Mouse (Mus musculus): ENCODE data around the gene Pip5k1b.
A peak's percentile ranks its signal among the peaks of the same experiment; 100 is the strongest.

Pip5k1b gene

DNA sequence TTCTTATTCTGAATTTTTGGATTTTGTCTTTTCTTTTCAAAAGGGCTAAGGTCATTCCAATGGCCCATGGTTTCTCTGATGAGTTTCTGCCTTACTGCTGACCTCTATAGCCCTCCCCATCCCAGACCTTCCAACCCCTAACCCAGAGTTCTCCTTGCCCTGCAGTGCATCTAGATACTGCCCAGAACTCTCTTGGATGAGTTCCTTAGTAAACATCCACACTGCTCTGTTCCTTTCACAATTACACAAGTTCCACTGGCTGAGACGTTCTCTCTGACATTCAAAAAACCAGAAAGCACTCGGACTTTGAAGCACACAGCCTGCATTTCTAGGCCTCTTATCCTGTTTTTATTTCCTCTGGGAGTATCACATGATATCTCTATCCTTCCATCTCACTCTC is 74.8 kb downstream of the Pip5k1b start:
- Histone ChIP-seq H3K4me3 (replicated peaks; ENCODE audit: low read length) (no peak overlapping the region), H3K9me3 (ENCODE audit: low read length) (no peaks in the 10 kb centered on the region), H3K36me3 (ENCODE audit: insufficient read depth, low read length) (peaks cover 4% of the 10 kb centered on the region; the same call in 1 of the 2 replicates), H3K27me3 (ENCODE audit: insufficient read depth, low read length) (no peaks in the 10 kb centered on the region), H3K4me1 (replicated peaks; ENCODE audit: low read depth, low read length) (peaks cover 23% of the 10 kb centered on the region)
- no peak for TF ChIP-seq POU5F1 (IDR thresholded peaks at IDR 0.05; ENCODE audit: borderline replicate concordance, low read length)
- TF ChIP-seq CTCF (conservative IDR thresholded peaks at IDR 0.05; ENCODE audit: low read length) = no peak
- TF ChIP-seq NANOG (IDR thresholded peaks at IDR 0.05; ENCODE audit: borderline replicate concordance, low read length) = no peak

GRCm38 (mm10) chr19:24476929-24477882 is 78.5 kb downstream of the Pip5k1b start, which contains the start of gene Fam122a:
Gene Fam122a, minus strand, starts transcription at chr19:24477356.
- Histone ChIP-seq H3K27me3 (ENCODE audit: insufficient read depth, low read length) (no peaks in the 10 kb centered on the region), H3K36me3 (ENCODE audit: insufficient read depth, low read length) (peaks cover 9% of the 10 kb centered on the region; the same call in 1 of the 2 replicates), H3K9me3 (ENCODE audit: low read length) (no peaks in the 10 kb centered on the region), H3K4me3 (replicated peaks; ENCODE audit: low read length) (peak within 1 kb of the TSS; percentile 94), H3K4me1 (replicated peaks; ENCODE audit: low read depth, low read length) (peaks cover 31% of the 10 kb centered on the region)
- no peak for TF ChIP-seq CTCF (conservative IDR thresholded peaks at IDR 0.05; ENCODE audit: low read length)
- TF ChIP-seq POU5F1 (IDR thresholded peaks at IDR 0.05; ENCODE audit: borderline replicate concordance, low read length) = no peak
- TF ChIP-seq NANOG (IDR thresholded peaks at IDR 0.05; ENCODE audit: borderline replicate concordance, low read length) = no peak

- Histone ChIP-seq H3K4me3 (replicated peaks; ENCODE audit: low read length) (peak overlapping the region; percentile 94), H3K36me3 (ENCODE audit: insufficient read depth, low read length) (peaks cover 9% of the 10 kb centered on the region; the same call in 1 of the 2 replicates)
- TF ChIP-seq NANOG (IDR thresholded peaks at IDR 0.05; ENCODE audit: borderline replicate concordance, low read length) (no peak), POU5F1 (IDR thresholded peaks at IDR 0.05; ENCODE audit: borderline replicate concordance, low read length) (no peak), CTCF (conservative IDR thresholded peaks at IDR 0.05; ENCODE audit: low read length) (no peak)
These were observed 79.2 kb downstream of the Pip5k1b start for GRCm38 (mm10) chr19:24476461-24476860.

DNA sequence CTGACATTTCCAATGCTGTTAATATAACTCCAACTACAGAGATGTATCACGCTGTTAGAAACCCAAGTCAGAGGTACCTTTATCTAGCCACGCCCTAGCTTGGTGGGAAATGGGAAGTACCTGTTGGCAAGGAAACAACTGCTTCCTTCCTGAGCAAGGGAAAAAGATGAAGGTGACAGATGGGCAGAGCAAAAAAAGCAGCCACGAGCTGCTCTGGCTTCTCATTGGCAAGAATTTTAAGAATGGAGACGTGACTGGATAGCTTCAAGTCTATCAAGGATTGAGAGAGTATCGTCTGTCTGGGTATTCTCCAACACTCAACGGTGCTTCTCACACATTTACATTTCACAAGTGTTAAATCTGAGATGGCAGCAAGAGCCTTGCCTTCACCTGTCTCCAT is 80.4 kb downstream of the Pip5k1b start:
- peaks cover 9% of the 10 kb centered on the region; the same call in 1 of the 2 replicates for H3K36me3 ChIP-seq (ENCODE audit: insufficient read depth, low read length)
- H3K9me3 ChIP-seq (ENCODE audit: low read length) = no peaks in the 10 kb centered on the region
- H3K4me3 ChIP-seq (replicated peaks; ENCODE audit: low read length) = no peak overlapping the region
- TF ChIP-seq POU5F1 (IDR thresholded peaks at IDR 0.05; ENCODE audit: borderline replicate concordance, low read length) (no peak), NANOG (IDR thresholded peaks at IDR 0.05; ENCODE audit: borderline replicate concordance, low read length) (no peak), CTCF (conservative IDR thresholded peaks at IDR 0.05; ENCODE audit: low read length) (no peak)
- no peaks in the 10 kb centered on the region for H3K27me3 ChIP-seq (ENCODE audit: insufficient read depth, low read length)
- H3K4me1 ChIP-seq (replicated peaks; ENCODE audit: low read depth, low read length) = peaks cover 31% of the 10 kb centered on the region

More at GRCm38 (mm10) chr19:24476461-24476860, 79.2 kb downstream of the Pip5k1b start:
- Histone ChIP-seq H3K9me3 (ENCODE audit: low read length) (no peaks in the 10 kb centered on the region), H3K4me1 (replicated peaks; ENCODE audit: low read depth, low read length) (peaks cover 31% of the 10 kb centered on the region), H3K27me3 (ENCODE audit: insufficient read depth, low read length) (no peaks in the 10 kb centered on the region)

DNA sequence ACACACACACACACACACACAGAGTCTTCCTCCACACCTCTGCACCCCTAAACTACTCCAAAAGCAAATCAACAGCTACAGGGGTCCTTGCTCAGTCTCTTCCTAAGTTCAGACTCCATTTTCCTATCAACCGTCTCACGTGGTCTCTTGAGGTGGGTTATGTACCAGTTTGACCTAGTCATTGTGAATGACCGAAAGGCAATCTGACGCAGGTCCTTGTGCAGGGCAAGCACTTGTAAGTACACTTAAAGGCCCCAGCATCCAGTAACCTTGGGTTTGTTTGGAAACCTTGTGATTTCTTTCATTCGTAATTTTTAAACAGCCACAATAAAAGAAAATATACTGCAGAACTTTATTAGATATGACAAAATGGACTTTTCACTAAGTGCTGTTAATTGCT is 83.2 kb downstream of the Pip5k1b start:
- Histone ChIP-seq H3K4me3 (replicated peaks; ENCODE audit: low read length) (no peak overlapping the region), H3K4me1 (replicated peaks; ENCODE audit: low read depth, low read length) (peaks cover 18% of the 10 kb centered on the region), H3K36me3 (ENCODE audit: insufficient read depth, low read length) (peaks cover 5% of the 10 kb centered on the region; the same call in 1 of the 2 replicates), H3K27me3 (ENCODE audit: insufficient read depth, low read length) (no peaks in the 10 kb centered on the region), H3K9me3 (ENCODE audit: low read length) (no peaks in the 10 kb centered on the region)
- TF ChIP-seq CTCF (conservative IDR thresholded peaks at IDR 0.05; ENCODE audit: low read length) (no peak), POU5F1 (IDR thresholded peaks at IDR 0.05; ENCODE audit: borderline replicate concordance, low read length) (no peak), NANOG (IDR thresholded peaks at IDR 0.05; ENCODE audit: borderline replicate concordance, low read length) (no peak)

DNA sequence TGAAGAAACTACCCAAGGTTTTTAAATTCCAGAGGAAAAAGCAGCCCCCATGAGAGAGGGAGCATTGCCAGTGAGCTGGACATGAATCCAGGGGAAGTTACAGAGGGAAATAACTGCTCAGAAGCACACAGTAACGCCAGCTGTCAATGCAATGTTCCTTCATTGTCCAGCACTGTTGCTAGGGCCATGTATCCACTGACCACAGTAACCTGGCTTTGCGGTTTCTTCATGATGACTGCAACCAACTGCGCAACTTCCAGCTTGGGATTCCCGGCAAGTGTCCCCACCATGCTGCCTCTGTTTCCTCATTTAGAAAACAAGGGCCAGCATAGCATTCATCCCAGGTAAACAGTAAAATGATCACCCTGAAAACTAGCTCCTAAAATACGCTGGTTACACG is 84.1 kb downstream of the Pip5k1b start:
- no peak for TF ChIP-seq NANOG (IDR thresholded peaks at IDR 0.05; ENCODE audit: borderline replicate concordance, low read length)
- no peak for TF ChIP-seq POU5F1 (IDR thresholded peaks at IDR 0.05; ENCODE audit: borderline replicate concordance, low read length)
- TF ChIP-seq CTCF (conservative IDR thresholded peaks at IDR 0.05; ENCODE audit: low read length) = no peak
- Histone ChIP-seq H3K4me1 (replicated peaks; ENCODE audit: low read depth, low read length) (peaks cover 17% of the 10 kb centered on the region), H3K36me3 (ENCODE audit: insufficient read depth, low read length) (peaks cover 5% of the 10 kb centered on the region; the same call in 1 of the 2 replicates), H3K9me3 (ENCODE audit: low read length) (no peaks in the 10 kb centered on the region), H3K4me3 (replicated peaks; ENCODE audit: low read length) (no peak overlapping the region), H3K27me3 (ENCODE audit: insufficient read depth, low read length) (no peaks in the 10 kb centered on the region)

- Histone ChIP-seq H3K9me3 (ENCODE audit: low read length) (no peaks in the 10 kb centered on the region), H3K36me3 (ENCODE audit: insufficient read depth, low read length) (no peaks in the 10 kb centered on the region), H3K27me3 (ENCODE audit: insufficient read depth, low read length) (no peaks in the 10 kb centered on the region), H3K4me3 (replicated peaks; ENCODE audit: low read length) (no peak overlapping the region), H3K4me1 (replicated peaks; ENCODE audit: low read depth, low read length) (no peaks in the 10 kb centered on the region)
- TF ChIP-seq NANOG (IDR thresholded peaks at IDR 0.05; ENCODE audit: borderline replicate concordance, low read length) (no peak), CTCF (conservative IDR thresholded peaks at IDR 0.05; ENCODE audit: low read length) (no peak), POU5F1 (IDR thresholded peaks at IDR 0.05; ENCODE audit: borderline replicate concordance, low read length) (no peak)
These were observed 86.5 kb downstream of the Pip5k1b start for GRCm38 (mm10) chr19:24469216-24469615.

DNA sequence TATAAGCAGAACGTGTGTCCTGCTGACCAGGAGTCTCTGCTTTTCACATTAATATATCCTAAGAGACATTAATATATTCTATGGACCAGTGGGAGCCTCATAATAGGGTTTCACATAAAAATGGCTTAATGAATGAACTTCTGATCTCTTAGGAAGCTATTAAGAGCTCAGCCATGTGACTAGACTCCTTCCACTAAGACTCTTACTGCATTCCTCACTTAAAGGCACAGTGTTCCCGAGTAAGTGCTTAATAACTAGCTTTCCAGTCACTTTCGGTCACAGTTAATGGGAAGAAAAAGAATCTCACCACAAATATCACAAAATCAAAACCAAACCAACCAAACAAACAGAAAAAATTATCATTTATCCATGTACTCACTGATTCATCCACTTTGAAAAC is 87.1 kb downstream of the Pip5k1b start:
- Histone ChIP-seq H3K27me3 (ENCODE audit: insufficient read depth, low read length) (no peaks in the 10 kb centered on the region), H3K4me3 (replicated peaks; ENCODE audit: low read length) (no peak overlapping the region), H3K36me3 (ENCODE audit: insufficient read depth, low read length) (no peaks in the 10 kb centered on the region), H3K4me1 (replicated peaks; ENCODE audit: low read depth, low read length) (no peaks in the 10 kb centered on the region), H3K9me3 (ENCODE audit: low read length) (peaks cover 3% of the 10 kb centered on the region; the same call in 1 of the 2 replicates)
- TF ChIP-seq POU5F1 (IDR thresholded peaks at IDR 0.05; ENCODE audit: borderline replicate concordance, low read length) (no peak), CTCF (conservative IDR thresholded peaks at IDR 0.05; ENCODE audit: low read length) (no peak), NANOG (IDR thresholded peaks at IDR 0.05; ENCODE audit: borderline replicate concordance, low read length) (no peak)

Data from E14TG2a.4 (cell line).